8 mouse cellular contexts compared by ENCODE assay signal in genomic region chr12:5215836-5216747, GRCm38 (mm10).
A peak's percentile ranks its signal among the peaks of the same experiment; 100 is the strongest.
DNase-seq lines count a peak whose midpoint lies in the region; ATAC-seq lines count a peak whose summit lies in the region.

No protein-coding gene starts in this region.

- DNase-seq in kidney, adult 9 months: peak; percentile 33
- DNase-seq in embryonic facial prominence, embryonic 11.5 days (ENCODE audit: low spot score): no peak
- DNase-seq in hindbrain, embryonic 10.5 days (ENCODE audit: low spot score): peak; percentile 54
- DNase-seq in ovary, postnatal 10 days (ENCODE audit: low spot score): no peak
- DNase-seq in heart, postnatal 10 days: no peak
- DNase-seq in liver: no peak

- intact Hi-C loops in heart, postnatal 10 days (cut with DNase I): no loop called here

- no peak overlapping the region for H3K27ac ChIP-seq in kidney, embryonic 14.5 days (ENCODE audit: low read depth, low read length)
- no peak overlapping the region for H3K27ac ChIP-seq in embryonic facial prominence, embryonic 11.5 days (replicated peaks; ENCODE audit: low read depth, low read length)
- peak overlapping the region; percentile 59; the same call in 1 of the 2 replicates for H3K27ac ChIP-seq in hindbrain, embryonic 10.5 days
- peak overlapping the region; percentile 70 for H3K27ac ChIP-seq in midbrain, embryonic 15.5 days

- no peak for ATAC-seq in kidney, embryonic 14.5 days (ENCODE audit: low FRiP score, low TSS enrichment)
- 0 out of 2 replicates have a peak, but pooled peaks have one; percentile 19 for ATAC-seq in embryonic facial prominence, embryonic 11.5 days (replicated peaks; ENCODE audit: insufficient number of reproducible peaks, low FRiP score, low TSS enrichment, low read depth)
- peak; percentile 73 for ATAC-seq in midbrain, embryonic 15.5 days (replicated peaks)

- no peak overlapping the region for H3K9ac ChIP-seq in kidney, embryonic 14.5 days (ENCODE audit: low read depth, low read length)
- no peak overlapping the region for H3K9ac ChIP-seq in embryonic facial prominence, embryonic 11.5 days (replicated peaks; ENCODE audit: low read length)
- no peak overlapping the region for H3K9ac ChIP-seq in midbrain, embryonic 15.5 days

- H3K4me3 ChIP-seq in kidney, embryonic 14.5 days (ENCODE audit: low read length): no peak overlapping the region
- no peak overlapping the region for H3K4me3 ChIP-seq in embryonic facial prominence, embryonic 11.5 days (ENCODE audit: low read depth, low read length)
- H3K4me3 ChIP-seq in hindbrain, embryonic 10.5 days: no peak overlapping the region
- H3K4me3 ChIP-seq in midbrain, embryonic 15.5 days: no peak overlapping the region

- WGBS in kidney, embryonic 14.5 days: 60% methylated on average over 15 of the region's 15 CpGs
- 61% methylated on average over 15 of the region's 15 CpGs for WGBS in embryonic facial prominence, embryonic 11.5 days
- 56% methylated on average over 15 of the region's 15 CpGs for WGBS in hindbrain, embryonic 10.5 days
- 13% methylated on average over 15 of the region's 15 CpGs for WGBS in midbrain, embryonic 15.5 days

- H3K36me3 ChIP-seq in kidney, embryonic 14.5 days (ENCODE audit: control insufficient read depth, insufficient read depth, low read length): no peaks in the 10 kb centered on the region
- no peaks in the 10 kb centered on the region for H3K36me3 ChIP-seq in embryonic facial prominence, embryonic 11.5 days (replicated peaks; ENCODE audit: control insufficient read depth, insufficient read depth, low read depth, low read length)
- H3K36me3 ChIP-seq in hindbrain, embryonic 10.5 days: no peaks in the 10 kb centered on the region
- no peaks in the 10 kb centered on the region for H3K36me3 ChIP-seq in midbrain, embryonic 15.5 days (replicated peaks)

- H3K4me2 ChIP-seq in kidney, embryonic 14.5 days (replicated peaks; ENCODE audit: low read depth, low read length): no peak overlapping the region
- H3K4me2 ChIP-seq in embryonic facial prominence, embryonic 11.5 days (ENCODE audit: low read depth, low read length): no peak overlapping the region
- no peak overlapping the region for H3K4me2 ChIP-seq in midbrain, embryonic 15.5 days

- H3K9me3 ChIP-seq in kidney, embryonic 14.5 days (ENCODE audit: control insufficient read depth, low read length): no peaks in the 10 kb centered on the region
- H3K9me3 ChIP-seq in embryonic facial prominence, embryonic 11.5 days (replicated peaks; ENCODE audit: control insufficient read depth, low read length): no peaks in the 10 kb centered on the region
- no peaks in the 10 kb centered on the region for H3K9me3 ChIP-seq in hindbrain, embryonic 10.5 days
- H3K9me3 ChIP-seq in midbrain, embryonic 15.5 days: no peaks in the 10 kb centered on the region

- peaks cover 8% of the 10 kb centered on the region; the same call in 1 of the 2 replicates for H3K4me1 ChIP-seq in kidney, embryonic 14.5 days (ENCODE audit: control insufficient read depth, insufficient read depth, low read length)
- H3K4me1 ChIP-seq in embryonic facial prominence, embryonic 11.5 days (ENCODE audit: control insufficient read depth, insufficient read depth, low read length): peaks cover 3% of the 10 kb centered on the region
- peaks cover 69% of the 10 kb centered on the region for H3K4me1 ChIP-seq in hindbrain, embryonic 10.5 days (replicated peaks)
- H3K4me1 ChIP-seq in midbrain, embryonic 15.5 days: peaks cover 62% of the 10 kb centered on the region

- no peaks in the 10 kb centered on the region for H3K27me3 ChIP-seq in kidney, embryonic 14.5 days (ENCODE audit: control insufficient read depth, insufficient read depth, low read length)
- no peaks in the 10 kb centered on the region for H3K27me3 ChIP-seq in embryonic facial prominence, embryonic 11.5 days (ENCODE audit: control insufficient read depth, insufficient read depth, low read length)
- no peaks in the 10 kb centered on the region for H3K27me3 ChIP-seq in hindbrain, embryonic 10.5 days (ENCODE audit: insufficient read depth, poor library complexity, severe bottlenecking)
- no peaks in the 10 kb centered on the region for H3K27me3 ChIP-seq in midbrain, embryonic 15.5 days (replicated peaks)

Comparison
In these comparisons a context has a peak if more than half of its experiments do, and no peak if none do; other contexts are left out.
1. DNase-seq: peak in kidney, adult 9 months (single experiment) and hindbrain, embryonic 10.5 days (single experiment); none in embryonic facial prominence, embryonic 11.5 days (single experiment), ovary, postnatal 10 days (single experiment), heart, postnatal 10 days (0 of 2) and liver (single experiment).
2. H3K27ac ChIP-seq: peak in hindbrain, embryonic 10.5 days (single experiment) and midbrain, embryonic 15.5 days (single experiment); none in kidney, embryonic 14.5 days (single experiment) and embryonic facial prominence, embryonic 11.5 days (single experiment).